In the genomic region with DNA sequence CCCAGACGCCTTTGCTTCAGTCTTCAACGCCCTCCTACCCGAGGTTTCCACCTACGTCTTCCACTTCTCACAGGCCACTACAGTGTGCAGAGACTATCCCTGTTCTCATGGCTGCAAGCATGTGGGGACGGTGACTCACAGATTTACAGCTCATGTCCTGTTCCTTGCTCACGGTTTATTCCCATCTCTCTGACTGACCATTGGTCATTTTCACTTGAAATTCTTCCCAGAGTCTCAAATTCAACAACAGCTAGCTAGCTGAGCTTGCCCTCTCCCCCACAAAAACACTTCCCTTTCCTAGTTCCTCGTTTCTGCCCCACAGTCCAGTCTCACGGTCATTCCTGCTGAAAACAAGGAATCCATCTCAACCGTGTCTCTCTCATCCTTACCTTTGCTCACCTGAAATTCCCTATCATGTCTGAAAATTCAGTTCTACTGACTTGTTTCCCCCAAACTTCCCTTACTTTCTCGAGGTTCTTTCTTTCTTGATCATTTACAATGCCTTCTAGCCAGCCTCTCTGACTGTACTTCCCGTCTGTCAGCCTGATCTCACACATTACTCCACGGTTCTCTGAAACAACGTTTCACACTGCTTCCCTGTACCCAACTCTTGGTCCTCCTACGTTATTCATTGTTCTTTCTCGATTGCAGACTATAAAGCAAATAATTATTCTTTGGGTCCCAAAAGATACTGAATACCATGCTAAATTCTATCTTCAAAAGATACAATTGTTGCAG, we compare ENCODE assay signal across 19 mouse cellular contexts.
A peak's percentile ranks its signal among the peaks of the same experiment; 100 is the strongest.
DNase-seq lines count a peak whose midpoint lies in the region; ATAC-seq and TF ChIP-seq lines count a peak whose summit lies in the region.
"Had no signal": no experiment of that assay in that cellular context is flagged by ENCODE, and none has a peak within 500 bp of the region (broad histone marks: within the 10 kb centered on the region; RNA-seq: fewer than 3 reads in every experiment).

No protein-coding gene starts in this region.

- 78% methylated on average over 15 of the region's 15 CpGs for WGBS in liver, adult 2 months

- H3K27ac ChIP-seq in liver, adult 2 months (replicated peaks; ENCODE audit: insufficient read depth, low read depth, low read length) = peak overlapping the region; percentile 44; the same call in 1 of the 2 replicates
- H3K27ac ChIP-seq: embryonic facial prominence, embryonic 10.5 days; forebrain, embryonic 13.5 days; hindbrain, embryonic 10.5 days; midbrain, embryonic 13.5 days; neural tube, embryonic 15.5 days had no signal

- DNase-seq in frontal cortex, postnatal 25 days (ENCODE audit: low spot score in 2 of 2) = no peak
- peak; percentile 40 for DNase-seq in liver, adult 2 months (ENCODE audit: extremely low read depth, low read depth, low spot score)
- DNase-seq in liver (no peak), adipocyte (ENCODE audit: low spot score) (peak; percentile 38)
- DNase-seq in lung, postnatal 4 days = peak; percentile 22 to 32
- no peak for DNase-seq in neural tube, embryonic 10.5 days (ENCODE audit: extremely low spot score, low spot score)
- no peak for DNase-seq in c-Kit-positive CD71-positive TER-119-positive erythroid progenitor cells, embryonic 14.5 days (ENCODE audit: low spot score)
- DNase-seq: B cell, adult 2 months; cerebellum, adult 9-11 months; gastrocnemius, postnatal 36 days; kidney, postnatal 4 days had no signal

- H3K36me3 ChIP-seq in liver, adult 2 months (ENCODE audit: control insufficient read depth, insufficient read depth, low read length) = no peaks in the 10 kb centered on the region
- H3K36me3 ChIP-seq: embryonic facial prominence, embryonic 10.5 days; G1E; hindbrain, embryonic 10.5 days; midbrain, embryonic 13.5 days; neural tube, embryonic 15.5 days had no signal

- no peaks in the 10 kb centered on the region for H3K79me2 ChIP-seq in liver, adult 2 months (ENCODE audit: control insufficient read depth, insufficient read depth, low read length)

- TF ChIP-seq POLR2A in liver, adult 2 months (IDR thresholded peaks at IDR 0.05; ENCODE audit: extremely low read depth, insufficient read depth, low read length) = no peak

- H3K27me3 ChIP-seq in liver, adult 2 months (ENCODE audit: control insufficient read depth, insufficient read depth, low read length) = no peaks in the 10 kb centered on the region
- H3K27me3 ChIP-seq: forebrain, embryonic 13.5 days; midbrain, embryonic 13.5 days; neural tube, embryonic 15.5 days had no signal

- no peak overlapping the region for H3K4me3 ChIP-seq in liver, adult 2 months (ENCODE audit: insufficient read depth, low read depth, low read length)
- H3K4me3 ChIP-seq: embryonic facial prominence, embryonic 10.5 days; forebrain, embryonic 13.5 days; hindbrain, embryonic 10.5 days; midbrain, embryonic 13.5 days; neural tube, embryonic 15.5 days had no signal

- ATAC-seq in frontal cortex, adult (ENCODE audit: low TSS enrichment) = peak; percentile 92
- ATAC-seq: forebrain, embryonic 13.5 days; intestine, embryonic 16.5 days; midbrain, embryonic 13.5 days had no signal

- no peaks in the 10 kb centered on the region for H3K4me1 ChIP-seq in liver, adult 2 months (ENCODE audit: control insufficient read depth, insufficient read depth, low read length)
- H3K4me1 ChIP-seq: embryonic facial prominence, embryonic 10.5 days; forebrain, embryonic 13.5 days; hindbrain, embryonic 10.5 days; midbrain, embryonic 13.5 days; neural tube, embryonic 15.5 days had no signal

- no peak for TF ChIP-seq CTCF in liver, adult 2 months (IDR thresholded peaks at IDR 0.05; ENCODE audit: low read depth, low read length)

- no peak overlapping the region for H3K9ac ChIP-seq in liver, adult 2 months (ENCODE audit: low read depth, low read length)
- H3K9ac ChIP-seq: forebrain, embryonic 13.5 days; midbrain, embryonic 13.5 days; neural tube, embryonic 15.5 days had no signal

Comparison
In these comparisons a context has a peak if more than half of its experiments do, and no peak if none do; other contexts are left out.
1. DNase-seq: peak in liver, adult 2 months (single experiment), adipocyte (single experiment) and lung, postnatal 4 days (2 of 2); none in frontal cortex, postnatal 25 days (0 of 2), liver (single experiment), neural tube, embryonic 10.5 days (single experiment) and c-Kit-positive CD71-positive TER-119-positive erythroid progenitor cells, embryonic 14.5 days (single experiment).